Mouse (Mus musculus) embryonic facial prominence, embryonic 15.5 days (tissue): ENCODE results near the gene Tbx19. TPM values are rescaled to one million over a fixed set of nuclear protein-coding genes. Genes with fewer than 3 reads are reported as not detected.
A peak's percentile ranks its signal among the peaks of the same experiment; 100 is the strongest.

ENCODE experiments used
- ATAC-seq: fragments of 200-750 bp; cut with Nextera tagmentation; 2 replicates; pipeline ENCODE4 v1.8.0; 2017; ENCODE audit warnings: low read depth, moderate TSS enrichment; ENCODE audit not compliant: insufficient number of reproducible peaks, low FRiP score, low TSS enrichment
- H3K27ac ChIP-seq: fragments of 300-500 bp; sonication (generic); replicated peaks from 2 replicates; pipeline ENCODE4 v1.5.1; 2015; ENCODE audit warnings: mild to moderate bottlenecking, inconsistent platforms
- H3K27me3 ChIP-seq: fragments of 300-500 bp; sonication (generic); 2 replicates; pipeline ENCODE4 v1.6.1; 2015; ENCODE audit warnings: inconsistent platforms
- H3K36me3 ChIP-seq: fragments of 300-500 bp; sonication (generic); 2 replicates; pipeline ENCODE4 v1.6.1; 2015; ENCODE audit warnings: mild to moderate bottlenecking, inconsistent platforms
- H3K4me1 ChIP-seq: fragments of 300-500 bp; sonication (generic); 2 replicates; pipeline ENCODE4 v1.6.1; 2015; ENCODE audit warnings: inconsistent platforms
- H3K4me2 ChIP-seq: fragments of 300-500 bp; sonication (generic); replicated peaks from 2 replicates; pipeline ENCODE4 v1.6.1; 2015; ENCODE audit warnings: mild to moderate bottlenecking, inconsistent platforms
- H3K4me3 ChIP-seq: fragments of 300-500 bp; sonication (generic); replicated peaks from 2 replicates; pipeline ENCODE4 v1.5.1; 2015; ENCODE audit warnings: mild to moderate bottlenecking, inconsistent platforms
- H3K9ac ChIP-seq: fragments of 300-500 bp; sonication (generic); 2 replicates; pipeline ENCODE4 v1.6.1; 2015; ENCODE audit warnings: inconsistent platforms
- H3K9me3 ChIP-seq: fragments of 300-500 bp; sonication (generic); replicated peaks from 2 replicates; pipeline ENCODE4 v1.6.1; 2016; ENCODE audit warnings: inconsistent platforms
- WGBS: fragments of 180-500 bp; shearing (Covaris S2); methylation state at CpG from one replicate; pipeline ENCODE4 v1.1.7; 2015; 5-methylcytosine and 5-hydroxymethylcytosine counted together
- polyA plus RNA-seq: library from polyadenylated mRNA; unstranded; fragments of >200 nt; fragmentation: Nextera tagmentation; extraction: Ambion mirVana; gene quantifications from 2 replicates; pipeline ENCODE4 v1.2.1, GENCODE M21; 2015

Gene Tbx19
- polyA plus RNA-seq, 1 experiment from 2014 or later, result not detected

- no peak for ATAC-seq
- peak overlapping the region; percentile 83 for H3K27ac ChIP-seq
- peak overlapping the region; percentile 63 for H3K9ac ChIP-seq
- H3K4me2 ChIP-seq, result peak overlapping the region; percentile 92
- 8% methylated on average over 7 of the region's 7 CpGs for WGBS
- peaks cover 8% of the 10 kb centered on the region; the same call in 1 of the 2 replicates for H3K4me1 ChIP-seq
- H3K36me3 ChIP-seq, result no peaks in the 10 kb centered on the region
- H3K27me3 ChIP-seq, result no peaks in the 10 kb centered on the region
- no peaks in the 10 kb centered on the region for H3K9me3 ChIP-seq
- H3K4me3 ChIP-seq, result peak overlapping the region; percentile 77
These were observed 32.9 kb upstream of the Tbx19 start for GRCm38 (mm10) chr1:165193426-165193825.

GRCm38 (mm10) chr1:165192714-165193264 is 32.2 kb upstream of the Tbx19 start:
- Histone ChIP-seq H3K27ac (no peak overlapping the region), H3K9ac (no peak overlapping the region), H3K4me3 (peak overlapping the region; percentile 77), H3K4me1 (peaks cover 8% of the 10 kb centered on the region; the same call in 1 of the 2 replicates), H3K9me3 (no peaks in the 10 kb centered on the region), H3K36me3 (no peaks in the 10 kb centered on the region), H3K4me2 (peak overlapping the region; percentile 92), H3K27me3 (no peaks in the 10 kb centered on the region)
- 68% methylated on average over 10 of the region's 10 CpGs for WGBS
- no peak for ATAC-seq

- no peak overlapping the region for H3K4me2 ChIP-seq
- WGBS, result 68% methylated on average over 4 of the region's 4 CpGs
- no peak for ATAC-seq
- H3K9me3 ChIP-seq, result no peaks in the 10 kb centered on the region
- 0 out of 2 replicates have a peak overlapping the region, but pooled peaks have one; percentile 25 for H3K27ac ChIP-seq
- H3K4me1 ChIP-seq, result peaks cover 8% of the 10 kb centered on the region; the same call in 1 of the 2 replicates
- no peaks in the 10 kb centered on the region for H3K27me3 ChIP-seq
- H3K9ac ChIP-seq, result no peak overlapping the region
- no peak overlapping the region for H3K4me3 ChIP-seq
- no peaks in the 10 kb centered on the region for H3K36me3 ChIP-seq
These were observed 31.5 kb upstream of the Tbx19 start for GRCm38 (mm10) chr1:165192102-165192501.

DNA sequence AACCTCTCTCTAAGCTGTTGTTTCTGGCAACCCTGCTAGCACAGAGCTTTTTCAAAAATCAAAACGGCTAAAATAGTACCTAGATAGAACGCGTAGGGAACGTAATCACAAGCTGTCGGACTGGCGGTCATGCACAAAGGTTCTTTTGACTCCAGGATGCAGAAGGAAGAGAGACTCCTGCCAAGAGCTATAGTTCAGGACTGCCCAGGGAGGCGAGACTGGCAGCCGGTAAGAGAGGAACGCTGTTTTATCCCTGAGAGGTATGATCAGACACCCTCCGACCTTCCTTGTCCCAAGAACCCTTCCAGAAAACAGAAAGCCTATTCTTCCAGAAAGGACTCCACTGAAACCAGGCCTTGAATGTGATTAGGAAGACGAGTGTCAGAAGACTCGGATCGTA is 31.0 kb upstream of the Tbx19 start:
- 48% methylated on average over 13 of the region's 13 CpGs for WGBS
- no peak overlapping the region for H3K4me3 ChIP-seq
- H3K27ac ChIP-seq, result 0 out of 2 replicates have a peak overlapping the region, but pooled peaks have one; percentile 25
- peaks cover 8% of the 10 kb centered on the region; the same call in 1 of the 2 replicates for H3K4me1 ChIP-seq
- no peaks in the 10 kb centered on the region for H3K9me3 ChIP-seq
- no peaks in the 10 kb centered on the region for H3K27me3 ChIP-seq
- no peaks in the 10 kb centered on the region for H3K36me3 ChIP-seq
- no peak overlapping the region for H3K4me2 ChIP-seq
- ATAC-seq, result no peak
- no peak overlapping the region for H3K9ac ChIP-seq

DNA sequence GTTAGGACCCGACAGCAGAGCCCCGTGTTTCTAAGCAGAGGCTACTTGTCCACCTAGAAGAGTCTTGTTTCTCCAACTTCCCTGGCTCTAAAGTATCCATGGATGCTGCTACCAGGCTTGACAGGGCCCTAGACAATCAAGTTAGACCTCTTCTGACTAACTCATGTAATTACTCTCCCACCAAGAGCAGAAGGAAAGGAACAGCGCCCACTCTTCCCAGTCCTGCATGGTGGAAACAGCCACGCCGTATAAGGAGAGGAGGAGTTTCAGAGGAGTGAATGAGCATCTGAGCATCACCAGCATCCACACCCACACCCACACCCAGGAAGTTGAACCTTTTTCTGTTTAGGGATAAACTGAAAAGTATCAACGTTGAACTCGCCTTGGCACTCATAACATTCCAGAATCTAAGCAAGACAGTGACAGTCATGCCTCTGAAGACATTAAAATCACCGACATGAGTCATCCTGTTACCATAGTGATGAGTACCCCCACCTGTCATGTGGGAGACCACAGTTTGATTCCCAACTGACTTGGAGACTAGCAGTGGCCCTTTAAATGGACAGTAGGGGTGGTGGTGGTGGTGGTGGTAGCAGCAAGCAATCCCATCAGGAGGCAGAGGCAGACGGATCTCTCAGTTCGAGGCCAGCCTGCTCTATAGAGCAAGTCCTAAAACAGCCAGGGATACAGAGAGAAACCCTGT is 30.1 kb upstream of the Tbx19 start:
- Histone ChIP-seq H3K36me3 (no peaks in the 10 kb centered on the region), H3K9ac (no peak overlapping the region), H3K4me1 (peaks cover 8% of the 10 kb centered on the region; the same call in 1 of the 2 replicates), H3K27me3 (no peaks in the 10 kb centered on the region), H3K9me3 (no peaks in the 10 kb centered on the region), H3K4me2 (no peak overlapping the region), H3K27ac (no peak overlapping the region), H3K4me3 (no peak overlapping the region)
- 83% methylated on average over 10 of the region's 10 CpGs for WGBS
- ATAC-seq, result no peak

DNA sequence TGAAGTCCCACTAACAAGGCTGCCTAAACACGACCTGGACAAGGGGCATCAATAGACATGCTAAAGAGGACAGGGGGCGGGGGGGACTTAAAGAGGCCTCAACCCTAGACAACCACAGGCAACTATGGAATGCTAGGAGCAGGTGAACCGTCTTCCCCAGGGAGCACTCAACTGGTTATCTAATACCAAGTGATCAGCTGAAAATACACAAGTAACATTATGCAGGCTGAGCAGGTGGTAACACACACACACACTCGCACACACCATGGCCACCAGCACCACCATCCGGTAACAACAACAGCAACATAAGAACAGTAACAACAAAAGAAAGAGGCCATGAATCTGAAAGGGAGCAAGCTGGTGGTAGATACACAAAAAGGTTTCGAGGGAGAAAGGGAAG is 29.5 kb upstream of the Tbx19 start:
- Histone ChIP-seq H3K4me2 (no peak overlapping the region), H3K36me3 (no peaks in the 10 kb centered on the region), H3K27ac (no peak overlapping the region), H3K27me3 (no peaks in the 10 kb centered on the region), H3K4me1 (peaks cover 8% of the 10 kb centered on the region; the same call in 1 of the 2 replicates), H3K4me3 (no peak overlapping the region), H3K9ac (no peak overlapping the region), H3K9me3 (no peaks in the 10 kb centered on the region)
- WGBS, result 75% methylated on average over 6 of the region's 6 CpGs
- ATAC-seq, result no peak

DNA sequence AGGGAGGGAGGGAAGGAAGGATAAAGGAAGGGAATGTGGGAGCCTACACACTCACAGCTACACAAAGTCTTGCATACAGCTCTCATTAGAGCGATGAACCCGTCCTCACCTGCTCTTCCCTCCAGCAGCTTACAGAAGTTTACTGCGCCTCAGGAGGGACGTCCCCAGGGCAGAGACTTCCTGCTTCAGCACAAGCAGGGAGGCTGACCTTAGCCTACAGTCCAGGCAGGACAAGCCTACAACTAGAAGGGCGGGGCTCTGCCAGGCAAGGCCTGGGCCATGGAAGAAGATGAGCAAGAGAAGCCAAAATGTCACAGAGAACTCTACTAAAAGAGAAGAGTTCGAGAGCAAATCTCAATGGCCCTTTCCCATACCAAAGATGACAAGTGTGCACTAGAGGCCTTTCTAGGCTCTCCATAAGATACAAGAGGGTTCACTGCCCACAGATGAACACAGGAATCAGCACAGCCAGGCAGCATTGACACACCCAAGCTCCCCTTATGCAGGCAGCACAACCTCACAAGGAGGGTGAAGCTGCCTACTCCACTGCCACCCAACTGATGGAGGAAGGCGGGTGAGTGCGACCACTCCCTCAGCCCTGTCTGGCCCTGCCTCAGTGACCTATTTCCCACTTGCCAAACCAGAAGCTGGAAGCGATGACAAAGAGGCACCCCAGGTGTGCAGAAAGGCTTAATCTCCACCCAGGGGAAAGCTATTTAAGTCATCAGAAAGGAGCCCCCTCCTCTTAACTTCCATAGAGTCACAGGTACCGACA is 28.4 kb upstream of the Tbx19 start:
- ATAC-seq, result no peak
- Histone ChIP-seq H3K4me2 (no peak overlapping the region), H3K4me3 (no peak overlapping the region), H3K4me1 (peaks cover 2% of the 10 kb centered on the region; the same call in 1 of the 2 replicates), H3K27ac (no peak overlapping the region), H3K27me3 (no peaks in the 10 kb centered on the region), H3K9me3 (no peaks in the 10 kb centered on the region), H3K36me3 (no peaks in the 10 kb centered on the region), H3K9ac (no peak overlapping the region)
- 69% methylated on average over 10 of the region's 10 CpGs for WGBS

GRCm38 (mm10) chr1:165187357-165187756 is 26.8 kb upstream of the Tbx19 start:
- 55% methylated on average over 5 of the region's 5 CpGs for WGBS
- H3K27me3 ChIP-seq, result no peaks in the 10 kb centered on the region
- ATAC-seq, result no peak

DNA sequence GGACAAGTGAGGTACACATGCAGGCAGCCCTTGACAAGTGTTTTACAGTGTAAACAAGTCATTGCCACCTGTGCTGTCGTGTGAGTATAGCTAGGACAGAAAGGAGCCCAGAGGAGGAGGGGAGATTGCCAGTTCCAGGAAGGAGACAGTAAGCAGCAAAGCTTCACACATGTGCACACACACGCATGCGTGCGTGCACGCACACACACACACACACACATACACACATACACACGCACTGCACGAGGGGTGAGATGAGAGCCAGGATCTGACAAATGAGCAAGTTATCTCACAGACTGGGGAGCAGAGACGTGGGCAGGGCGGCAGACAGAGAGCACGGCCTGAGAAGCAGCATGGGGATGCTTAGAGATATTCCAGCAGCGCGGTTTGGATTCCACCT is 25.9 kb upstream of the Tbx19 start:
- Histone ChIP-seq H3K27ac (no peak overlapping the region), H3K4me2 (no peak overlapping the region), H3K9ac (no peak overlapping the region), H3K9me3 (no peaks in the 10 kb centered on the region), H3K27me3 (no peaks in the 10 kb centered on the region), H3K4me3 (no peak overlapping the region), H3K36me3 (peaks cover 8% of the 10 kb centered on the region; the same call in 1 of the 2 replicates), H3K4me1 (no peaks in the 10 kb centered on the region)
- peak; percentile 32; the same call in 1 of the 2 replicates for ATAC-seq
- 81% methylated on average over 12 of the region's 12 CpGs for WGBS

More at GRCm38 (mm10) chr1:165187357-165187756, 26.8 kb upstream of the Tbx19 start:
- Histone ChIP-seq H3K9me3 (no peaks in the 10 kb centered on the region), H3K4me2 (no peak overlapping the region), H3K36me3 (peaks cover 6% of the 10 kb centered on the region; the same call in 1 of the 2 replicates), H3K4me3 (no peak overlapping the region), H3K27ac (no peak overlapping the region), H3K4me1 (no peaks in the 10 kb centered on the region; the same call in 1 of the 2 replicates), H3K9ac (no peak overlapping the region)

- no peaks in the 10 kb centered on the region for H3K4me1 ChIP-seq
- H3K9ac ChIP-seq, result no peak overlapping the region
- H3K27me3 ChIP-seq, result no peaks in the 10 kb centered on the region
- WGBS, result 72% methylated on average over 7 of the region's 7 CpGs
- H3K9me3 ChIP-seq, result no peaks in the 10 kb centered on the region
- H3K27ac ChIP-seq, result no peak overlapping the region
- no peak for ATAC-seq
- H3K4me3 ChIP-seq, result no peak overlapping the region
- H3K36me3 ChIP-seq, result peaks cover 11% of the 10 kb centered on the region; the same call in 1 of the 2 replicates
- no peak overlapping the region for H3K4me2 ChIP-seq
These were observed 24.5 kb upstream of the Tbx19 start for GRCm38 (mm10) chr1:165185116-165185515.

DNA sequence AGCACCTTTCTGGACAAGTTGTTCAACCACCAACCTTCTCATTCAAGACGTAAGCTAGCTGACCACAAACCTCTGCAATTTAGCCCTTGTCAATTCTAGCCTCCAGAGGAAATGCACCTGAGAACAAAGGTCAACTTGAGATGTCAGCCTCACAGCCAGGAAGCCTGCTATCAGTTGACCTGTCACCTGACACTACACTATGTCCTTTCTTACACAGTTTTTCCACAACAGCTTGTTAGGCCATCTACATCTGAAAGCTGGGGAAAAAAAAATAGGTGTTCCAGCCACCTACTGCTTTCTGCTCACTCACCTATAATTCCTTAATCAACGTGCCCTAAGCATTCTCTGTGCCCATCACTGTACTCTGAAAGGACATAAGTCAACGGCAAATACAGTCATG is 23.6 kb upstream of the Tbx19 start:
- no peak for ATAC-seq
- WGBS, result 78% methylated on average over 3 of the region's 3 CpGs

More for the DNA sequence above, 23.6 kb upstream of the Tbx19 start:
- Histone ChIP-seq H3K36me3 (peaks cover 11% of the 10 kb centered on the region; the same call in 1 of the 2 replicates), H3K4me1 (no peaks in the 10 kb centered on the region), H3K4me2 (no peak overlapping the region), H3K9me3 (no peaks in the 10 kb centered on the region), H3K9ac (no peak overlapping the region), H3K27me3 (no peaks in the 10 kb centered on the region), H3K27ac (no peak overlapping the region), H3K4me3 (no peak overlapping the region)
